Mouse (Mus musculus) c-Kit-negative CD71-positive TER-119-positive erythroid progenitor cells, embryonic 14.5 days (primary cell): ENCODE results near the gene Aldh4a1.
A peak's percentile ranks its signal among the peaks of the same experiment; 100 is the strongest.

Source experiments
- DNase-seq: peaks from one replicate; pipeline ENCODE4 v3.0.0-alpha.2; 2013; ENCODE audit warnings: low read depth, low spot score

Gene Aldh4a1

DNA sequence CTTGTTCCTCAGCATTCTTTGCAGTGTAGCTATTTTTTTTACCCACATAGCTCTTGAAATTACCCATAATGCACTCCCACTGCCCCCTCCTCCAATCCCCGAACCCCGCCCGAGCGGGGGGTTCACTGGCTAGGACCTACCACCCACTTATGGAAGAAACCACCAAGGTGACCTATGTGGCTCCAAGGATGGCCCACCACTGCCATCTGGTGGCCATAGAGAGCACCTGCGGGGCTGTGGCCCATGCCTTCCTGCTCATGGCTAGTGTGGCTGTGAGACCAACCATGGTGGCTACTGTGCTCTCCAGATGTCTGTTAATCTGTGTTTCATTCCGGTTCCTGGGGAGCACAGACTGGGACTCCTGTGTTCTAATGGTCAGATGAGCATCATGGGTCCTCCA is 47.2 kb downstream of the Aldh4a1 start:
- DNase-seq = peak; percentile 38

DNA sequence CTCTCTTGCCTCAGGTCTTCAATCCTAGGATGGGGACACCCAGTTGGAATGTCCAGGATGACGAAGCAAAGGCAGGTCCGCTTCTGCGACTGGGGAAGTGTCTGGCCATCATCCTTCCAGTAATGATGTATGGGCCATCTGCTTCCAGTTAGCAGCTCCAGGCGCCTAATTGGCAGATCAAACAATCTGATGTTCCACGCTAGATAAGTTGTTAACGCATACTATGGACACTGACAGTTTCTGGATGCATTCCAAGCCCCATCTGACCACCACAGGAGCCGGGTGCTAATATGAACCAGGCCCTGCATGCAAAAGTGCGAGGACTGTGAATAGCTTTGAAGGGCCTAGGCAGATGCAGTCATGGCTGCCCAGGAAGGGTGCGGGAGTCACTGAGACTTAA is 53.0 kb downstream of the Aldh4a1 start:
- no peak for DNase-seq

DNA sequence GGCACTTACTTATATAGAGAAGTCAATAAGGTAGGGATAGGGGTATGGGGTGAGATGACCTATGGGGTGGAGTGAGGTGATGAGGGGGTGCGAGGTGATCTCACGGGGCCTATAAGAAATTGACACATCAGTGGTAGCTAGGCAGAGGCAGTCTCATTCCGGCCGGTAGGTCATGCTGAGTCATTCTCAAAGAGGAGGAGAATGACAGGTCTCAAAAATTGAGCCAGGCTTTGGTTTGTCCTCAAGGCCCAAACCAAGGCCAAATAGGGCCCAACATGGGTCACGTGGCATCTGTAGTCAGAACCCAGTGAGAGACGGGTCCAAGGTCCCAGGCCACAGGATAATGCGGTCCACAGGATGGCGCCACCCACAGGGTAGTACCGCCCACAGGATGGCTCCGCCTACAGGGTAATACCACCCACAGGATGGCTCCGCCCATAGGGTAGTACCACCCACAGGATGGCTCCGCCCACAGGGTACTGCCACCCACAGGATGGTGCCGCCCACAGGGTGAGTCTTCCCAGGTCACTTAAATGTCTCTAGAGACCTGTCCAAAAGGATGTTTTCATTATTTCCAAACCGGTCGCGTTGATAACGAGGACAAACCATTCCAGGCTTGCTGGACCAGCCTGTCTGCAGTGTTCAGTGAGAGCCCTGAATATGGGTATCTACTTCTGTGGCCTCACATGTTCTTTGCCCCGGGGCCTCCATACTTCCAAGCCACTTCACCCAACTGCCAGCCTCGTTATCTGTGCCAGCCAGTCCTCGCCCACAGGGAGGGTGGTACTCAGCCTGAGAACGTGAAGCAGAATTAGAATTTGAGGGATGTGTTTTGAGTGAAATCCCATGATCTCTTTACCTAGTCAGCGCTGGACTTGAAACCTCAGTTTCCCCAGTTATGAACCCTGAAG is 61.3 kb downstream of the Aldh4a1 start:
- no peak for DNase-seq

DNA sequence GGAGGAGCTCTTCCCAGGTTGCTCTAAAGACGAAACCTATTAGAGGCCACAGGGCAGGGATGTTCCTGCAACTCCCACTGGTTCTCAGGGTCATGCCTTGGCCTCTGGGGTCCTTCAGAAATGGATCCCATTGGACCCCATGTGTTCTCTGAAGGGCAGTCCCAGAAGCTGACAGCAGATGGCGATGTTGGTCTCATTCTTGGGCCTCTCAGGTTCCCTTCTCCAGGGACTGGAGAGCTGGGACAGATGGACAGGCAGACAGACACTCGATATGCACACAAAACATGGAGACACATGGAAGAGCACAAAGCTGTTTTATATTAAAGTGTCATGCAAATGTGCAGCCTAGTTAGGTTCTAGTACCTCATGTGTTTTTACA is 62.0 kb downstream of the Aldh4a1 start:
- no peak for DNase-seq

DNA sequence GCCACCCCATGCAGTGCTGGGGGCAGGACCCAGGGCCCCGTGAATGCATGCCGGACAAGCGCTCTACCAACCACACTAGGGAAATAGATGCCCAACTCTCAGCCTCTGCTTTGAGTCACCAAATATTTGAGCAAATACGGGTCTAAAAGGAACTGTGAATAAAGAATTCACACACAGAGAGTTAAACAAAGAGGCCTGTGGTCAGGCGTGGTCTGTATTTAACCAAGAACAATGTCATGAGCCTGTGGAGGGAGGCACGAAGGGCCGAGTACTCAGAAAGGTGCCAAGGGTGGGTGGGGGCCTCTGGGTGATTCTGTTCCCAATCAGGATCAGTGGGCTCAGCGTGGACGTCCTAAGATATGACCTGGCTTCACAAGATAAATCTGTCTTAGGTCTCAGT is 65.4 kb downstream of the Aldh4a1 start:
- DNase-seq = no peak

DNA sequence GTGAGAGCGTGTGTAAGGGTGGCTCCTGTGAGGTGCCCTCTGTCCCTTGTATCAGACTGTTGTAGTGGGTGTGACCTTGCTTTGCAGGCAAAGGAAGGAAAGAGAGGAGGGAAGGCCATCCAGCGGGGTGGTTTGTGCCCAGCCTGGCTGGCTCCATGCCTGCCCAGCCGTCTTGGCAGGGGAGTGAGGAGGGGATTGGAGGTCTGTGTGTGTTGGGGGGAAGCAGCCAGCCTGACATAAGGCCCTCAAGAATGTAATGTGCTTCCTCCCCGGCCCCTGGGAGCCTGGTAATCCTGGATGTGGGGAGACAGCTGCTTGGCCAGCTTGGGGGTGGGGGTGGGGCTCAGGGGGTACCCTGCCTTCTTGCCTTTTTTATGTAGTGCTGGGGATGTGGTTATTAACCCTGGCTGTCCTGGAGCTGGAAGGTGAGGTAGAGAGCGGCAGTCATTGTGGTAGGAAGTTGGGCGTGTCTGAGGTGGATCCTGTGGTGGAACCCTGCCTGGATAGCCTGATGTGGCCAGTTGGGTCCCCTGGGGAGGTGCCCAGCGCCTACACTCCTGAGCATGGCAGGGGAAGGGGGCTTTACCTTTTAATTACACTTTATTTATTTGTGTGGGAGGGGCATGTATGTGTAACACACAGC is 67.1 kb downstream of the Aldh4a1 start:
- DNase-seq = no peak

DNA sequence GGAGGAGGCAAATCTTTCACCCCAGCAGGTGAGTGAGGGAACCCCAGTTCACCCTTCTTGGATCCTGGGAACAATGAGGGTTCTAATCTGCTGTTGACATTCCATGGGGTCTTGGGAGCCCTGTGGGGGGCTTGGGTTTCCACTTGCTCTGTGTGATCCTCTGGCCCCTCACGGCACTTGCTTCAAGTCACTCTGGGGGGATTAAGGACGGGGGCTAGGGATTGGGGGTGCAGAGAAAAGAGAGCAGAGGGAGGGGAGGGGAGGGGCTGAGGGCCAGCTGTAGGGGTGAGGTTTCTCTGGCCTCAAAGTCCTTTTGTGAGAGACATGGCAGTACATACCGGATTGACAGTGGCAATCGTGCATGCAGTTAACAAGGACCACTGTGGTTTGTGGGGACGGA is 70.6 kb downstream of the Aldh4a1 start:
- DNase-seq = no peak

DNA sequence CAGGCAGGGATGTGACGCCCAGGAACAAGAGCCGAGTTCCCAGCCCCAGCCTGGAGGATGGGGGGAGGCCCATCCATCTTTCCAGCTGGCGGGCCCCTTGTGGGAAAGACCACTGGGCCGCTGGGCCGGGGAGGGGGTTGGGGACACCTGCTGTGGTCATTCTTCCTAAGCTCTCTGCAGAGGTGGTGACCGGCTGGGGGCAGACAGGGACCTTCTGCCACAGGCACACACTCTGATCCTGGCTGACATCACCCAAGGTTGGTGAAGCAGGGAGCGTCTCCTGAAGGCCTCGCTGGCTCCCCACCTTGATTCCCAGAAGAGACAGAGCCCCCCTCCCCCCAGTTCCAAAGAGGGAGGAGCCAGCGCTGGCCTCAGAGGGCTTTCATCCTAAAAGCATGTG is 75.1 kb downstream of the Aldh4a1 start:
- DNase-seq = no peak

DNA sequence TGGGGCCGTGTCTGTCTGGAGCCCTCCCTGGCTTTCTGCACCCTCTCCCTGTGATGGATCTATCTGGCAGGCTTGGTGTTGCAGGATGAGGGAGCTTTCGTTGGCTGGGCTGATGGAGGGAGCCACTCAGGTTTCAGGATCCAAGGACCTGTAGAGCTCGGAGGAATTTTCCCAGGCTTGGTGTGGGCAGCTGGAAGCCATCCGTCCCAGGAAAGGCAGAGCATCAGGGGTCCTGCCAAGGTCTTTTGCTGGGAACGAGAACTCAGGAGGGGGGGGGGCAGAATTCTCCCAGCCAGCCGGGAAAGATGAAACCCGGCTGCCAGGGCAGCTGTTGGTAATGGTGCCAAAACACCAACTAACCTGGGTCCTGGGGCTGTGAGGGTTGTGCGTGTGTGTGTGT is 75.9 kb downstream of the Aldh4a1 start:
- no peak for DNase-seq
